Mouse (Mus musculus): ENCODE measurements around the gene Aptx. TPM values are rescaled to one million over a fixed set of nuclear protein-coding genes. Genes with fewer than 3 reads are reported as not detected.

The Aptx gene
- 24.3 and 27.3 TPM in 2 replicates for polyA plus RNA-seq (2014; fragmentation: Nextera tagmentation; extraction: Ambion mirVana)

DNA sequence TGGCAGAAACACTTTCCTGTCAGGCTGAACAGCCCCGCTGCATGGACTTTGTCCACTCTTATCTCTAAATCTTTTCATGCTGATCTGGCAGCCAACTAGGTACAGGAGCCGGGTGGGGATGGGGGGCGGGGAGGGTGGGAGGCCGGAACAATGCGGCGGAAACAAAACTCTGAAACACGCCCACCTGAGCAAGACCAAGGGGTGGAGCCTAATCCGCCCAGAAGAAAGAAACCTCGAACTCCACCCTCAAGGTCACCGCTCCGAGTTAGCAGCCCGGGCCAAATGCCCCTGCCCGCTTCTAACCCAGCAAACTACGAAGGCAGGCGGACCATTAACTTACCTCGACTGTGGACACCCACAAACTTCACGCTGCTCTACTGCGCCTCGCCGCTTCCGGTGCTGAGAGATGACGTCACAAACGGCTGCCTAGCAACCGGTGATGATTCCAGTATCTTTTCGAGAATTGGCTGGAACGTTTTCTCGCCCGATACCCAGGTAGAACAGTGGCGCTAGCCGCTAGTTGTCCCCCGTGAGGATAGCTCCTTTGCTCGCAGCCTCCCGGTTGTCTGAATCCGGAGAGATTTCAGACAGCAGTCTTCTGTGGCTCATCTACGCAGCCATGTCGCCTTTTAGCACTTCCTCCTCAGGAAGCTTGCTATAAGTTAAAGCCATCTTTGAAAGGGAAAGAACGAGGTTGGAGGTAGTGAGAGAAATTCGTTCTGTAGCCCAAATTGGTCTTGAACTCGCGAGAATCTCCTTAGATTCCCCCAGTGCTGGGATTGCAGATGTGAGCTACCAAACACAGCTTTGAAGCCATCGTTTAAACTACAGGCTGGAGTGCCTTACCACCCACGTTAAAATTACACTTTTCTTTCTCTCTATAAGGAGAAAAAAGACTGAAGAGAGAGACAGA lies at the start of gene Aptx:
Gene Aptx, minus strand, starts transcription at position 398 of the 913 bp plus-strand sequence.
- H3K4me1 ChIP-seq (replicated peaks; ENCODE audit: control insufficient read depth, insufficient read depth, low read length) = peaks cover 11% of the 10 kb centered on the region
- WGBS = under 1% methylated on average over 42 of the region's 42 CpGs
- peak within 1 kb of the TSS; percentile 90 for H3K4me2 ChIP-seq (ENCODE audit: low read length)
- peak within 1 kb of the TSS; percentile 97 for H3K27ac ChIP-seq (ENCODE audit: low read depth)
- H3K4me3 ChIP-seq (ENCODE audit: low read depth, low read length) = peak within 1 kb of the TSS; percentile 66
- ATAC-seq (replicated peaks; ENCODE audit: low FRiP score, low TSS enrichment, low read depth) (peak; percentile 92), DNase-seq (ENCODE audit: low spot score) (peak; percentile 100)
- H3K9ac ChIP-seq (ENCODE audit: low read length) = peak within 1 kb of the TSS; percentile 67
- no peaks in the 10 kb centered on the region for H3K27me3 ChIP-seq (replicated peaks; ENCODE audit: control insufficient read depth, insufficient read depth, low read length)
- no peaks in the 10 kb centered on the region for H3K9me3 ChIP-seq (ENCODE audit: control insufficient read depth, low read length)
- H3K36me3 ChIP-seq (ENCODE audit: control insufficient read depth, insufficient read depth, low read length) = no peaks in the 10 kb centered on the region

DNA sequence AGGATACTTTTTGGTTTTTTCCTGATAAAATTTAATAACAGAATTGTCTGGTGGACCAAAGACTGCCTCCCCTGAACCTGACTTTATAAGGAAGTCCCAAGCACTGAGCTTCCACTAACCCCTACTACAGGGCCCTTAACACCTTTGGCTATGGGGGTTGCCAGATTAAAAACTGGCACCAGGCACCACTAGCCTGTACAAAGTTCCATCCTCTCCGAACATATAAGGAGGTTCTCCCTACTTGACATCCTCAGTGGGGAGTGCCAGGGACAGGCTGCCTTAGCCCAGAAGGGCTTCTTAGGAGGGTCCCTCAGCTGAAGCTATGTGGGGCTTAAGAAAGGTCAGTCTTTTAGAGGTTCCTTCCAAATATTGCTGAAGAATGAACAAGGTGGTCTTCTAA lies 32.4 kb upstream of the Aptx start:
- H3K36me3 ChIP-seq (ENCODE audit: control insufficient read depth, insufficient read depth, low read length) = peaks cover 77% of the 10 kb centered on the region
- no peaks in the 10 kb centered on the region for H3K4me1 ChIP-seq (replicated peaks; ENCODE audit: control insufficient read depth, insufficient read depth, low read length)
- H3K27ac ChIP-seq (ENCODE audit: low read depth) = no peak overlapping the region
- no peak for ATAC-seq (replicated peaks; ENCODE audit: low FRiP score, low TSS enrichment, low read depth)
- H3K4me2 ChIP-seq (ENCODE audit: low read length) = no peak overlapping the region
- no peaks in the 10 kb centered on the region for H3K9me3 ChIP-seq (ENCODE audit: control insufficient read depth, low read length)
- no peaks in the 10 kb centered on the region for H3K27me3 ChIP-seq (replicated peaks; ENCODE audit: control insufficient read depth, insufficient read depth, low read length)
- H3K4me3 ChIP-seq (ENCODE audit: low read depth, low read length) = no peak overlapping the region
- no peak for DNase-seq (ENCODE audit: low spot score)
- H3K9ac ChIP-seq (ENCODE audit: low read length) = no peak overlapping the region
- 60% methylated on average over 1 of the region's 1 CpGs for WGBS

GRCm38 (mm10) chr4:40731262-40731661 lies 28.3 kb upstream of the Aptx start:
- ATAC-seq (replicated peaks; ENCODE audit: low FRiP score, low TSS enrichment, low read depth) = no peak
- H3K4me3 ChIP-seq (ENCODE audit: low read depth, low read length) = no peak overlapping the region
- no peaks in the 10 kb centered on the region for H3K4me1 ChIP-seq (replicated peaks; ENCODE audit: control insufficient read depth, insufficient read depth, low read length)
- H3K27ac ChIP-seq (ENCODE audit: low read depth) = no peak overlapping the region
- no peak overlapping the region for H3K9ac ChIP-seq (ENCODE audit: low read length)
- no peaks in the 10 kb centered on the region for H3K27me3 ChIP-seq (replicated peaks; ENCODE audit: control insufficient read depth, insufficient read depth, low read length)
- peaks cover 89% of the 10 kb centered on the region for H3K36me3 ChIP-seq (ENCODE audit: control insufficient read depth, insufficient read depth, low read length)
- H3K4me2 ChIP-seq (ENCODE audit: low read length) = no peak overlapping the region
- H3K9me3 ChIP-seq (ENCODE audit: control insufficient read depth, low read length) = no peaks in the 10 kb centered on the region
- DNase-seq (ENCODE audit: low spot score) = no peak

DNA sequence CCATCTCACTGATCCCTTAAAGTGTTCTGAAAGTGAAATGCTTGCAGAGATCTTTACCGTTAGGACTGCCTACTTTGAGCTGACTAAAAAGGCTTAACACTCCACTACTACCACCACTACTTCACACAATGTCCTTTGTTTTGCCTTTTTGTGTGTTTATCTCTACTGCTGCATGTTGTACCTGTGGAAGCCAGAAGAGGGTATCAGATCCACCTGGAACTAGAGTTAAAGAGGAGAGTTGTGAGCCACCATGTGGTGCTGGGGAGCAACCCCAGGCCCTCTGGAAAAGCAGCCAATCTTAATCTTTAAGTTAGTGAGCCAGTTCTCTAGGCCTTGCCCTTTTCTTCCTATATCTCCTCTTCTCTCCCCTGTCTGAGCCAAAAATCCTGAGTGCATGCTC lies 24.3 kb upstream of the Aptx start:
- no peaks in the 10 kb centered on the region for H3K9me3 ChIP-seq (ENCODE audit: control insufficient read depth, low read length)
- peaks cover 81% of the 10 kb centered on the region for H3K36me3 ChIP-seq (ENCODE audit: control insufficient read depth, insufficient read depth, low read length)
- H3K27ac ChIP-seq (ENCODE audit: low read depth) = no peak overlapping the region
- DNase-seq (ENCODE audit: low spot score) (no peak), ATAC-seq (replicated peaks; ENCODE audit: low FRiP score, low TSS enrichment, low read depth) (no peak)
- H3K27me3 ChIP-seq (replicated peaks; ENCODE audit: control insufficient read depth, insufficient read depth, low read length) = no peaks in the 10 kb centered on the region
- H3K4me3 ChIP-seq (ENCODE audit: low read depth, low read length) = no peak overlapping the region
- H3K9ac ChIP-seq (ENCODE audit: low read length) = no peak overlapping the region
- WGBS = 83% methylated on average over 1 of the region's 1 CpGs
- no peak overlapping the region for H3K4me2 ChIP-seq (ENCODE audit: low read length)
- peaks cover 9% of the 10 kb centered on the region for H3K4me1 ChIP-seq (replicated peaks; ENCODE audit: control insufficient read depth, insufficient read depth, low read length)

DNA sequence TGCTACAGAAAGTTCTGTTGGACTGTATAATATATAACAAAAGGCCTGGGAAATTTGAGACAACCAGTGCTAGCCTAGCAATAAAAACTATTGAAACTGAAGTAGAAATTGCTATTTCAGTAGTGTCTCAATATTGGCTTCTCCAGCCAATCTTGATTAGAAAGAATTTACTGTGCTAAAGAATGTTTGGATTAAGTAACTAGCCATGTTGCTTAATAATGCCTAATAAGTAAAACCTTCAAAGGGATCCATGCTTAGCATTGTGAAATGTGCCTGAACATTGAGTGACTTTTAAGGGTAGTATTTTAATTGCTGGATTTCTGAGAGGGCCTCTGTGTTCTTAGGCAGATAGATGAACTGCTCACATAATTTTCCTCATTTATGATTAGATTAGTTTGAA lies 22.6 kb upstream of the Aptx start:
- peaks cover 17% of the 10 kb centered on the region for H3K4me1 ChIP-seq (replicated peaks; ENCODE audit: control insufficient read depth, insufficient read depth, low read length)

GRCm38 (mm10) chr4:40725141-40725540 lies 22.1 kb upstream of the Aptx start:
- no peak overlapping the region for H3K9ac ChIP-seq (ENCODE audit: low read length)
- 77% methylated on average over 7 of the region's 7 CpGs for WGBS

More for the DNA sequence above, 22.6 kb upstream of the Aptx start:
- Histone ChIP-seq H3K4me2 (ENCODE audit: low read length) (peak overlapping the region; percentile 85), H3K36me3 (ENCODE audit: control insufficient read depth, insufficient read depth, low read length) (peaks cover 64% of the 10 kb centered on the region), H3K27me3 (replicated peaks; ENCODE audit: control insufficient read depth, insufficient read depth, low read length) (no peaks in the 10 kb centered on the region), H3K9me3 (ENCODE audit: control insufficient read depth, low read length) (no peaks in the 10 kb centered on the region), H3K9ac (ENCODE audit: low read length) (no peak overlapping the region), H3K27ac (ENCODE audit: low read depth) (no peak overlapping the region), H3K4me3 (ENCODE audit: low read depth, low read length) (no peak overlapping the region; the same call in 1 of the 2 replicates)
- DNase-seq (ENCODE audit: low spot score) (no peak), ATAC-seq (replicated peaks; ENCODE audit: low FRiP score, low TSS enrichment, low read depth) (no peak)

DNA sequence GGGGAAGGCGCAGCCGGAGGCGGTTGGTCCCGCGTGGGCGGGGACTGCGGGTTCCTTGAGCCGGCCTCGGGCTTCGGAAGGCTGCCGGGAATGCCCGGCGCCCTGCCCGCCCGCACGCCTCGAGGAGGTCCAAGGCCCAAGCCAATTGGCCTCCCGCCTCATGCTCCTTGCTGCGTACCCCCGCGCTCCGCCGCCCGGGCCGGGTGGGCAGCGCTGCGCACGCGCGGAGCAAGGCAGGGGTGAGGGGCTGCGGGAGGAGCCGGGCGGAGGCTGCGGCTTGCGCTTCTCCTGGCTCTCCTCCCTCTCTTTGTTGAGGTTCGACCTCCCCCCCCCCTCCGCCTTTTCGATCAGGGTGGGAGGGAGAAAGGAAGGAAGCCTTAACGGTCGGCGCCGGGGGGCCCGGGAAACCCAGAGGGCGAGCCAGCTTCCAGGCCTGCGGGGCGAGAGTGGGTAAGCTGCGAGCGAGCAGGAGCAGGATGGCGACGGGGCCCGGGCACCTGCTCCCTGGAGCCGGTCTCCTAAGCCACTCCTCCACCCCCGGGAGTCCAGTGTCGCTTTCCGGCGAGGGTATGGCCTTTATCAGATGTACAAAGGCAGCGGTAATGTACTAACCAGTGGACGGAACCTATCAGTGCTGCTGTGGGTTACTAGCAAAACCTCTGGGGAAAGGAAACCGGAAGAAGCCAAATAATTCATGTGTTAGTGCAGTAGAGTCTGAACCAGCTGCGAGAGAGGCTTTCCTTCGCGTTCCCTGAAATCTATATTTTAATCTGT lies 19.9 kb upstream of the Aptx start:
- Histone ChIP-seq H3K27me3 (replicated peaks; ENCODE audit: control insufficient read depth, insufficient read depth, low read length) (no peaks in the 10 kb centered on the region), H3K4me2 (ENCODE audit: low read length) (peak overlapping the region; percentile 85), H3K27ac (ENCODE audit: low read depth) (peak overlapping the region; percentile 98), H3K9me3 (ENCODE audit: control insufficient read depth, low read length) (no peaks in the 10 kb centered on the region), H3K36me3 (ENCODE audit: control insufficient read depth, insufficient read depth, low read length) (peaks cover 39% of the 10 kb centered on the region), H3K4me3 (ENCODE audit: low read depth, low read length) (peak overlapping the region; percentile 59), H3K4me1 (replicated peaks; ENCODE audit: control insufficient read depth, insufficient read depth, low read length) (peaks cover 17% of the 10 kb centered on the region), H3K9ac (ENCODE audit: low read length) (peak overlapping the region; percentile 93)
- under 1% methylated on average over 50 of the region's 62 CpGs for WGBS
- ATAC-seq (replicated peaks; ENCODE audit: low FRiP score, low TSS enrichment, low read depth) = peak; percentile 90
- DNase-seq (ENCODE audit: low spot score) = peak; percentile 89

More at GRCm38 (mm10) chr4:40725141-40725540, 22.1 kb upstream of the Aptx start:
- H3K4me3 ChIP-seq (ENCODE audit: low read depth, low read length) = peak overlapping the region; percentile 59; the same call in 1 of the 2 replicates
- no peaks in the 10 kb centered on the region for H3K9me3 ChIP-seq (ENCODE audit: control insufficient read depth, low read length)
- DNase-seq (ENCODE audit: low spot score) (no peak), ATAC-seq (replicated peaks; ENCODE audit: low FRiP score, low TSS enrichment, low read depth) (no peak)
- H3K4me2 ChIP-seq (ENCODE audit: low read length) = peak overlapping the region; percentile 85
- H3K27ac ChIP-seq (ENCODE audit: low read depth) = no peak overlapping the region
- H3K27me3 ChIP-seq (replicated peaks; ENCODE audit: control insufficient read depth, insufficient read depth, low read length) = no peaks in the 10 kb centered on the region
- H3K4me1 ChIP-seq (replicated peaks; ENCODE audit: control insufficient read depth, insufficient read depth, low read length) = peaks cover 17% of the 10 kb centered on the region
- peaks cover 60% of the 10 kb centered on the region for H3K36me3 ChIP-seq (ENCODE audit: control insufficient read depth, insufficient read depth, low read length)

DNA sequence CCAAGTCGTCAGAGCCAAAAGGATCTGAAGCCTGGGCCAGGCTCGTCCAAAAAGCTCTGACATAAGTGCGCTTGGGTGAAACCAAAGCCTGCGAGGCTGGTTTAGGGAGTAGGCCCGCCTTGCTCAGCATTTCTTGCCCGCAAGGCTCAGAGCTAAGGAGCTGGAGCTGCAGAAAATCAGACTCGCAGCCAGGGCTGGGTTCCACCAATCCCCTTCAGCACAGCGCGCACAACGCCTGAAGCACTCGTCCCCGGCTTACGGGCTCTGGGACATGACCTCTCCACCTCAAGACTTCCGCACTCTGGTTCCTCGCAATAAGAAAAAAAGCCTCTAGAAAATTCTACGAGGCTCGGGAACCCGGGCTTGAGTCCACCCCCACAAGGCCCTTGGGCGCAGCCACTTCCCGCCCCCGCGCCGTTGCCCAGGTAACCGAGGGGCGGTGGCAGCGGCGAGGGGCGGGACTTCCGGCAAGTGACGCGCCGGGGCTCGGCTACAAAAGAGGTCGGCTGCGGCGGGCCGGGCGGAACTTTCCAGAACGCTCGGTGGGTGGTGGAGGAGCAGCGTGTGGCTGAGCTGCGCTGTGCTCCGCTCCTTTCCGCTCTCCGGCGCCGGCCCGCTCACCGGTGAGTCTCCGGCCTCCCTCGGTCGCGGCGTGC lies 19.1 kb upstream of the Aptx start, which contains the start of gene Dnaja1:
Gene Dnaja1, plus strand, starts transcription at position 140 of the 656 bp plus-strand sequence.
- peak; percentile 92 for ATAC-seq (replicated peaks; ENCODE audit: low FRiP score, low TSS enrichment, low read depth)

More for the DNA sequence above, 19.1 kb upstream of the Aptx start, which contains the start of gene Dnaja1:
- H3K4me3 ChIP-seq (ENCODE audit: low read depth, low read length) = peak within 1 kb of the TSS; percentile 59
- H3K27ac ChIP-seq (ENCODE audit: low read depth) = peak within 1 kb of the TSS; percentile 98
- H3K27me3 ChIP-seq (replicated peaks; ENCODE audit: control insufficient read depth, insufficient read depth, low read length) = no peaks in the 10 kb centered on the region
- WGBS = under 1% methylated on average over 53 of the region's 54 CpGs
- peak within 1 kb of the TSS; percentile 93 for H3K9ac ChIP-seq (ENCODE audit: low read length)
- DNase-seq (ENCODE audit: low spot score) = peak; percentile 99
- peaks cover 32% of the 10 kb centered on the region for H3K36me3 ChIP-seq (ENCODE audit: control insufficient read depth, insufficient read depth, low read length)
- H3K4me1 ChIP-seq (replicated peaks; ENCODE audit: control insufficient read depth, insufficient read depth, low read length) = peaks cover 17% of the 10 kb centered on the region
- no peaks in the 10 kb centered on the region for H3K9me3 ChIP-seq (ENCODE audit: control insufficient read depth, low read length)
- H3K4me2 ChIP-seq (ENCODE audit: low read length) = peak within 1 kb of the TSS; percentile 85

Data from intestine, embryonic 14.5 days (tissue).